Mouse (Mus musculus) CD4-positive helper T cell, adult 2 months (primary cell): ENCODE measurements around the gene Srbd1.

ENCODE experiments used
- DNase-seq: peaks from one replicate; pipeline ENCODE4 v3.0.0-alpha.2; 2012; ENCODE audit warnings: low read depth, missing footprints, low spot score

Gene Srbd1

DNA sequence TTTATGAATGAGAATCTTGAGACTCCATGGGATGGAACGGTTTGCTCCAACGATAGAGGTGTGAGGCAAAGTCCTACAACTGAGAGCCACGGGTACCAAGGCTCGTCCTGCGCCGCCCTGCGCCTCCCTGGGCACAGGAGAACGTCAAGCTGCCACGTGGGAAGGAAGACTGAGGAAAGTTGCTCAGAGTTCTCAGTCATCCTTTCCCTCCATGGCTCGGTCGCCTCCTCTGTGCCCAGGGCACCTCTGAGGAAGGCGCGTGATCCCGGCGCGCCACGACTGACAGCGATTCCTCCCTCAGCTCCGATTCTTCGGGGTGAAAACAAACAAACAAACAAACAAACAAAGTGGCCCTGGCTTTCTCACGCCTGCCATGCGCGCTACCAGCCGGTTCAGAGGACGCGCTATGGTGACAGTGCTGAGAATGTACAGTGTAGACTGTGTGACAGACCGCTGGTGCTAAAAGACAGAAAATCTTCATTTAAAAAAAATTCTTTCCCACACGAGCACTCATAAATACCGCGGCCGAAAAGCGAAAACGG, 367 bp downstream of the Srbd1 start:
- DNase-seq, result no peak

DNA sequence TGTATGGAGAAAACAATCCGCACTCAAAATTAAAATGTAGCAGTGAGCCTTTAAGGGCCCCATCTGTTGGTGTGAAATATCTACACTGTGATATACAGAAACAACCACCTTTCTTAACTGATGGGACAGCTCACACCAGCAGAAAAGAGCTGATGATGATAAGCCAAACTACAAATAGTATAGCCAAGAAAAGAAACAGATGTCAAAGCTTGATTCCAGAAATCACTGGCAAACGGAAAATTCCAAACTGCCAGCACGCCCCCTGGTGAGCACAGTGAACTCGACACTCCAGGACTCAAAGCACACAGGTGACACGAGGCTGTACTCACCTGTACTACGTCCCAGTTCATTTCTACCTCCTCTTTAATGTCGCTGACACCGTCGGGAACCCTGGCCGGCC, 9.1 kb downstream of the Srbd1 start:
- DNase-seq, result no peak

- no peak for DNase-seq
Observed at GRCm38 (mm10) chr17:86134461-86134860, 10.5 kb downstream of the Srbd1 start.

- peak; percentile 7 for DNase-seq
Observed at GRCm38 (mm10) chr17:86132534-86132933, 12.4 kb downstream of the Srbd1 start.

GRCm38 (mm10) chr17:86128198-86128597, 16.8 kb downstream of the Srbd1 start:
- no peak for DNase-seq

DNA sequence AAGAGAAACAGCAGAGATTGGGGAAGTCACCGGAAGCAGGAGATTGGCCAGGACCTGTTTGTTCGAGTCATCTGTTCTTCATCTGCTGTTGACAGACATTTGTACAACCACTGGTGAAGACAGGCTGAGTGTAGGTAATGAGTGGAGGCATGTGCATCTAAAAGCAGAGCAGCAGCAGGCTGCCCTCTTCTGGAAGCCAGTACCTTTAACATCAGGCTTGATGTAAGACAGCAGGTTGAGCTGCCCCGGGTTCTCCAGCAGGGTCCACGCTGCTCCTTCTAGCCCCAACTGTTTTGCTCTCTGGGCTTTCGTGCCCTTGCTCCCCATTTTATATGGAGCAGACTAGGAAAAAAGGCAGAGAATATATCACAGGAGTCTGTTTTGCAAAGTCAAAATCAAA, 19.1 kb downstream of the Srbd1 start:
- no peak for DNase-seq

DNA sequence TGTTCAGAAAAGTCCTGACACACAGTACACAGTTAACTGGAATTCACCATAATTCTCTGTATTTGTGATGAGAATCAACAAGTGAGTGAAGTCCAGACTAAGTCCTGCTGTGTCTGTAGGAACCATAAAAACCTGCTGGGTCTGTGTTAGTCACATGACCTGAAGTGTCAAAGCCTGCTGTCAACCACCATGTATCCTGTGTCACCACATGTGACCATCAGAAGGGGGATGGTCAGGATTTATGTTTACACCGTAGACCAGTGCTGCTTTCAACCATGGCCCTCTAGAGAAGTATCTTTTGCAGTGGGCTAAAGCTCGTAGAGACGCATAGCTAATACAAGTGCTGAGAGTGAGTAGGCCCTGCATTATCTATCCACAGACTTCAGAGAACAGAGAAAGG, 21.8 kb downstream of the Srbd1 start:
- DNase-seq, result no peak

- no peak for DNase-seq
Observed at GRCm38 (mm10) chr17:86096875-86097274, 48.1 kb downstream of the Srbd1 start.

DNA sequence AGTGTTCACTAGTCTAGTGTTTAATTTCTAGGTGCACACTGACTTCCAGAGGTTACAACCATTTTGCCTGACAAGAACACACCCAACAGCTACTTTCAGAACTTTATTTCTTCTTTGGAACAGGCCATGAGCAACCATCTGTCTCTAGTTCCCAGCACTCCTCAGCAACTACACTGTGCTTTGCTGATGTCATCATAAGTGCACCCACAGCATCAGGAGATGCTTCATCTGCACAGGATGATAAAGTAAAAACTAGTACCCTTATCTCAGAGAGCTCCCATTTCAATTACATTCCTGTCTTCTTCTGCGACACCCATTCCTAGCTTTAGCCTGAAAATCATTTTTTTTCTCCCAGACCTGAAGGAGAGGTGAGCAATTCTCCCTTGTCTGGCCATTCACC, 51.9 kb downstream of the Srbd1 start:
- DNase-seq, result no peak

GRCm38 (mm10) chr17:86091631-86092030, 53.3 kb downstream of the Srbd1 start:
- DNase-seq, result no peak

DNA sequence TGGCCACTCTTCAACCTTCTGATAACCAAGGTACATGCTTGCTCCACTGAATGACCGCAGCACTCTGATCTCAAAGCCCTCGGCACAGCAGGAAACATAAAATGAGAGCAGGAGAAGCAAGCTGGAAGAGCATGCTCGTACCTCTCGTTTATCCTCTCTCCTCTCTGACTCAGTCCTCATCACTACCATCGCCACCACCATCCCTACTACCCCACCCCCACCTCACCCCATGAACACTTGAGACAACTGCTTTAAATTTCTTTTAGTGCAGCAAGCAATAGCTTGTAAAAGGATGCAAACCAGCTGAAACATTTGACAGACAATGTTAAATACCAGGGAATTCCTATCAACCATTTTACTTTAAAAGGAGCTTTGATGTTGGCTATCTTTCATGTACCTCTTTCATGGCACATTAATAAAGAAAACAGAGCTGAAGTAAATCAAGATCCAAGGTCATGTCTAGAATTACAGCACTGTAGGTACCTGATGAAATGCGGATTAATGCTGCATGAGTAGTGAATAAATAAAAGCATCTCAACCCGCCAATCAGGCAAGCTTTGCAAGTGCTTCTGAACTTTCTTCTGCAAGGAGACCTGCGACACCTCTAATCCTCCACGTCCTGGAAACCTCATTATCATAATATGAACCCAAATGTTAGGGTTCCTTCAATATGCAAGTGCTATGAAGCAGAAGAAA, 54.9 kb downstream of the Srbd1 start:
- DNase-seq, result no peak

DNA sequence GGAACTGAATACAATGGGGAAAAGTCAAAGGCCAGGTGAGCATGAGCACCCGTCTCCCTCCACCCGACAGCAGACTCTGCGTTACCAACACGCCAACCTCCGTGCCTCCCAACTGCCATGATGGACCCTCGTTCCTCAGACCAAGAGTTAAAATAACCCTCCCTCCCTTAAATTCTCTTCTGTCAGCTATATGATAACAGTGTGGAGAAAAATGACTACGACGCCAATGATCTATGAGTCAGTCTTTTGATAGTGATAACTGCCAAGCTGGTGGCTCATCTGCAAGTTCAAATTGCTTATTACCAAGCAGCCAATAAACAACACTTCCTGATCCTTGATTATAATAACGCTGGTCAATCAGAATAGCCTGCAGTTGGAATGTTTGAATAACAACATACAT, 57.1 kb downstream of the Srbd1 start:
- DNase-seq, result no peak

- no peak for DNase-seq
Observed at GRCm38 (mm10) chr17:86086191-86086590, 58.8 kb downstream of the Srbd1 start.

- no peak for DNase-seq
Observed at GRCm38 (mm10) chr17:86083207-86083606, 61.8 kb downstream of the Srbd1 start.

- no peak for DNase-seq
Observed at GRCm38 (mm10) chr17:86078060-86078459, 66.9 kb downstream of the Srbd1 start.

DNA sequence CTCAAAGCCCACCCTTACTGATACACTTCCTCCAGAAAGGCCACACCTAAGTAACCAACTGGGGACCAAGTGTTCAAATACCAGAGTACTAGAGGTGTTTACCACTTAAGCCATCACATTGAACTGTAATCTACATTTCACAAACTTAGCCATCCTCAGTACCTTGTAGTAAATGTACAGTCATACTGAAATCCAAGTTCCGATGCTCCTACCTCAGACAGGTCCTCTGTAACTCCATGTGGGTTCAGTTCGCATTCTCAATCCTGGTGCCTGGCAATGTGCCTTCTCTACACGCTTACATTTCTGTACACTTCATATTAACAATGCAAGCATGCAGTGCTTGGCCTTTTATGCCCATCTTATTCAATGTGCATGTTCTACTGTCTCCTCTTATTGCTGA, 77.5 kb downstream of the Srbd1 start:
- no peak for DNase-seq

- DNase-seq, result no peak
Observed at GRCm38 (mm10) chr17:86065833-86066232, 79.1 kb downstream of the Srbd1 start.

GRCm38 (mm10) chr17:86063461-86063860, 81.5 kb downstream of the Srbd1 start:
- DNase-seq, result peak; percentile 49

- no peak for DNase-seq
Observed at GRCm38 (mm10) chr17:86060911-86061310, 84.1 kb downstream of the Srbd1 start.

DNA sequence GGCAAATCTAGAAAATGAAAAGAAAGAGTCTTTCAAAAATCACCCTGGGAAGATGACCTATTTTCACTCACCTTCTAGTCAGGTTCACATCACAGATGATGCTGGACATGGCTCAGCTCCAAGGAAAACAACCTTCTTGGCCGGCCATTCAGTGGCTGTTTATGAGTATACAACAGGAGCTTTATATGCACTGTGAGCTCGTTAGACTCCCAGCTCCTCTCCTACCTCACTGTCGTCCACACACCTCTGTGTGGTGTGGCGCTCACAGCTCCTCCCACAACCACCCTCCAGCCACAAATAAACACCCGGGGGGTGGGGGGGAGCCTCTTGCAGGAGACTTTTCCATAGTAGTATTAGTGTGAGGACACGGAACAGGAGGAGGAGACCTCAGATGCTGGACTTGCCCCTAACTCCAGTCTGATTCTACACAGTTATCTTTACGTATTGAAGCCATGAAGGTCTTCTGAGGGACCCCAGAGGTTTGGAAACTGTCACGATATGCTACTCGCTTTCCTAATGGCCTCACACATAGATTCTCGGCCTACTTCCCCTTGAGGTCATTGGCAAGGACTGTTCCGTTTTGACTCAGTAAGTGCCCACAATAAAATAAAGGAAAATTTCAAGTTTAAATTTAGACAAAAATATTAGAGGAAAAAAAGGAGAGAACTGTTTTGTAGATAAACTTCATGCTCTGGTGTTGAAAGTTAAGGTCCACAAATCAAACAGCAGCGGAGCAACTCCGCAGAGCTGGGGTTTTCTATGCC, 104.6 kb downstream of the Srbd1 start:
- no peak for DNase-seq

DNA sequence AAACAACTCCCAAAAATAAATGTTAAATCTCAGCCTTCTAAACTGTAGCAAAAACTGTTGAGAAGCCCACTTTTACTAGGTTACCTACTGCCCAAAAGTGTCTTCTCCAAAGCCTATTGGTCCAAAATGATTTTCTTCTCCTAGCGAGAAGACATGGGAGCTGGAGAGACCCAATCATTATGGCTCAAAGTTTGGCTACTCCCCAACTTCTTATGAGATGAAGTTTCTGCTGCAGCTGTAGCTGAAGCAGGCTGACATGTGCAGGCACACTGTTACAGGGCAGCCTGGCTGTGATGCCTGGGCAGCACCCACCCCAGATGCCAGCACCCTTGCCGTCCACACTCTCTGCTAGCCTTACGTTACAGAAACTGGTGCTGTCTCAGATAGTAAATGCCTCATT, 105.2 kb downstream of the Srbd1 start:
- no peak for DNase-seq

DNA sequence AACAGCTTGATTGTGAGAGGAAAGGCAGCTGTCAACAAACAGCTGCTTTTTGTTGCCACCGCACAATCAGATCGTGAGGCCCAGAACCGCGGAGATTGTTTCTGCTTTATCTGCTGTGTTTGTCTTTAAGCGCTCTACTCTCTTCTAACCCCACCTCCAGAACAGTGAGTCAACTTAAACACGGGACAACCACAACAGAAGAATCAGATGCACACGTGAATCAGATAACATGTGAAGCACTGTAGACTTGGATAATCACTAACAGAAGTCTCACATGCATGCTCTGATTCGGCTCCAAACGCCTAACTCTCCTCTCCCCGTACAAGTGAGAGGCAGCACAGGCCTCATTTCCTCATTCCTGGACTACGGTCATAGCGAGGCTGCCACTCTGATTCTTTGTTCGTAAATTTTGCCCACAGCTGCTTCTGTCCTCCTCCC, 106.7 kb downstream of the Srbd1 start:
- peak; percentile 72 for DNase-seq

GRCm38 (mm10) chr17:86035576-86035975, 109.4 kb downstream of the Srbd1 start:
- DNase-seq, result no peak
